Mouse (Mus musculus): ENCODE measurements around the gene Prcp.

DNA sequence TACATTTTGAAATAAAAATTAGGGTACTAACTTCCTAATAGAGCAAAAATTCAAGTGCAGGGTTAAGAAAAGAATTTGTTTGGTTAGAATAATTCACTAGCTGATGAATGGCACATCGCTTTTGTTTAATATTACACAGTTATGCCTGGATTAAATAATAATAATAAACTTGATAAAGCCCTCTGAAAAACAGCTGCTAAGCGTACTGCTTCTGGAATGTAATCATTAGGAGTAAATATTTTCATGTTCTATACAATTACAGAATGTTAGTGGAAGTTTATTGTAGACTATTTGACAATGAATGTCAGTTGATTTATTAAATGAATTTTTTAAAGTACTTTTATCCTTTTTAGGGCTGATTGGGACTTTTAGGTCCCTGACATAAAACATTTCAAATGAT is 32.0 kb upstream of the Prcp start:
- TF ChIP-seq TAL1 (conservative IDR thresholded peaks at IDR 0.05; ENCODE audit: low read depth, low read length) (no peak), CTCF (IDR thresholded peaks at IDR 0.05; ENCODE audit: low read depth, low read length) (no peak), GATA2 (IDR thresholded peaks at IDR 0.05; ENCODE audit: borderline replicate concordance, low read depth, low read length) (no peak), GATA1 (IDR thresholded peaks at IDR 0.05; ENCODE audit: borderline replicate concordance, low read length) (no peak), POLR2AphosphoS5 (IDR thresholded peaks at IDR 0.05; ENCODE audit: insufficient replicate concordance, low read depth, low read length) (no peak)

All from G1E (cell line).